In the genomic region with DNA sequence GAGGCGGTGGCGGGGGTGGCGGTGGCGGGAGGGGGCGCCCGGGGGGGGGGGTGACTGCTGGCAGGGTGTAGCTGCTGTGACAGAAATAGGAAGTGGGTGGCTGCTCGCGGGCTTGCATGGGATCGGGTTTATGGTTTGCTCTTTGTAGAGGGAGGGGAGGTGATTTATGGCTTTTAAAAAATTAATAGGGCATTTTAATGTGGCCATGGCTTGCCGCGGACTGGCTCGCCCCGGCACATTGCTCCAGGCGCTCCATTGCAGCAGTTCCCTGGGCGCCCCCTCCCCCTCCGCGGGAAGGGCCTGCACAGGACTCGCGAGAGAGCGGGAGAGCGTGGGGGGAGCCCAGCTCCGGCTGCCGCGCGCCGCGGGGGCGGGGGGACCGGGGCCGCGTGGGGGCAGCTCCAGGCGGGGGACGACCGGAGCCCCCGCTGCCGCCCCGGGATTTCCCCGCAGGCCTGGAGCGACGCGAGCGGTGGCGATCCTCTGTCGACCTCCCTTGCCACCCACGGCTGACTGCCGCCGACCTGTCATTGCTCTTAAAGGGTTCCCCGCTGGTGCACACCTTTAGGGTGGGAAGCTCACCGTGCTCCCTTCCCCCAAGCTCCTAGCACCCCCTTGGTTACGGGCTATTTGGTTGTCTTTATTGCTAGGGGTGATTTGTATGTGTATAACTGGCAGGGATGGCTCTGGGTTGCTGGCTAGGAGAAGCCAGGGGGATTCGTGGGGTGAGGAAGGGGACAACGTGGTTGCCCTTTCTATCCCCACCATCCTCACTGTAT, we compare ENCODE assay signal across 7 mouse cellular contexts. TPM values are rescaled to one million over a fixed set of nuclear protein-coding genes. Genes with fewer than 3 reads are reported as not detected.
A peak's percentile ranks its signal among the peaks of the same experiment; 100 is the strongest.
DNase-seq lines count a peak whose midpoint lies in the region; ATAC-seq lines count a peak whose summit lies in the region.

No protein-coding gene starts in this region.

- H3K4me1 ChIP-seq in limb, embryonic 12.5 days (replicated peaks): peaks cover 27% of the 10 kb centered on the region
- peaks cover 27% of the 10 kb centered on the region for H3K4me1 ChIP-seq in midbrain, embryonic 14.5 days (ENCODE audit: control insufficient read depth, insufficient read depth, low read length)

- H3K36me3 ChIP-seq in limb, embryonic 12.5 days: no peaks in the 10 kb centered on the region
- H3K36me3 ChIP-seq in midbrain, embryonic 14.5 days (ENCODE audit: control insufficient read depth, insufficient read depth, low read length): no peaks in the 10 kb centered on the region

- under 1% methylated on average over 48 of the region's 52 CpGs for WGBS in limb, embryonic 12.5 days
- under 1% methylated on average over 51 of the region's 52 CpGs for WGBS in midbrain, embryonic 14.5 days

- peak overlapping the region; percentile 75 for H3K4me2 ChIP-seq in limb, embryonic 12.5 days
- H3K4me2 ChIP-seq in midbrain, embryonic 14.5 days (ENCODE audit: low read length): peak overlapping the region; percentile 71

- DNase-seq in adrenal gland, adult 18-20 months (ENCODE audit: low spot score in 2 of 2): peak; percentile 68 to 73
- peak; percentile 77 for DNase-seq in embryo, embryonic 10.5 days (ENCODE audit: low spot score)
- peak; percentile 81 to 83 for DNase-seq in heart, adult 18-20 months
- peak; percentile 79 for DNase-seq in kidney, adult 18-20 months
- DNase-seq in midbrain, embryonic 14.5 days: peak; percentile 87
- DNase-seq in spleen, postnatal 10 days (ENCODE audit: low spot score in 2 of 2): peak; percentile 55 to 74

- H3K9ac ChIP-seq in limb, embryonic 12.5 days (replicated peaks): peak overlapping the region; percentile 84
- peak overlapping the region; percentile 91 for H3K9ac ChIP-seq in midbrain, embryonic 14.5 days (replicated peaks; ENCODE audit: low read length)

- peak; percentile 50 for ATAC-seq in limb, embryonic 12.5 days (ENCODE audit: insufficient number of reproducible peaks, insufficient read depth, low FRiP score, low TSS enrichment, low read depth)
- ATAC-seq in midbrain, embryonic 14.5 days (ENCODE audit: low FRiP score, low TSS enrichment): peak; percentile 57

- peak overlapping the region; percentile 96 for H3K27ac ChIP-seq in limb, embryonic 12.5 days
- H3K27ac ChIP-seq in midbrain, embryonic 14.5 days (replicated peaks; ENCODE audit: low read depth, low read length): peak overlapping the region; percentile 97

- peak overlapping the region; percentile 84 for H3K4me3 ChIP-seq in limb, embryonic 12.5 days (replicated peaks)
- peak overlapping the region; percentile 82 for H3K4me3 ChIP-seq in midbrain, embryonic 14.5 days (replicated peaks; ENCODE audit: low read depth, low read length)

- H3K9me3 ChIP-seq in limb, embryonic 12.5 days: no peaks in the 10 kb centered on the region
- H3K9me3 ChIP-seq in midbrain, embryonic 14.5 days (ENCODE audit: control insufficient read depth, low read length): no peaks in the 10 kb centered on the region

- no peaks in the 10 kb centered on the region for H3K27me3 ChIP-seq in limb, embryonic 12.5 days
- no peaks in the 10 kb centered on the region for H3K27me3 ChIP-seq in midbrain, embryonic 14.5 days (ENCODE audit: control insufficient read depth, insufficient read depth, low read length)

RNA-seq across cellular contexts. Expression of gene Ppp3ca, which starts 1.4 kb away (rescaled TPM):
- total RNA-seq in adrenal gland, adult 18-20 months (2021): 10 to 100 TPM; 30.4 to 49.0 TPM
- total RNA-seq in heart, adult 18-20 months (2021): 10 to 100 TPM; 42.9 to 44.5 TPM
- 110 and 119 TPM in 2 replicates for polyA plus RNA-seq in limb, embryonic 12.5 days (2016; fragmentation: Nextera tagmentation; extraction: Ambion mirVana)
- polyA plus RNA-seq in midbrain, embryonic 14.5 days (2014; fragmentation: Nextera tagmentation; extraction: Ambion mirVana): 136 and 145 TPM in 2 replicates

Comparison
In these comparisons a context has a peak if more than half of its experiments do, and no peak if none do; other contexts are left out.
1. Peak in every context shown above with its lines: DNase-seq, ATAC-seq, H3K4me3 ChIP-seq and H3K27ac ChIP-seq.